Mouse (Mus musculus) intestine, embryonic 16.5 days (tissue): ENCODE measurements around the gene Fstl4. TPM values are rescaled to one million over a fixed set of nuclear protein-coding genes. Genes with fewer than 3 reads are reported as not detected.

Experiments
- ATAC-seq: fragments of 200-750 bp; cut with Nextera tagmentation; 2 replicates; pipeline ENCODE4 v1.8.0; 2017; ENCODE audit warnings: moderate TSS enrichment, moderate library complexity
- H3K27ac ChIP-seq: fragments of 300-500 bp; sonication (generic); 2 replicates; pipeline ENCODE4 v1.5.1; 2014; ENCODE audit warnings: mild to moderate bottlenecking, low read length
- H3K27me3 ChIP-seq: fragments of 300-500 bp; sonication (generic); replicated peaks from 2 replicates; pipeline ENCODE4 v1.6.1; 2014; ENCODE audit warnings: low read length, control low read depth, mixed read lengths; ENCODE audit not compliant: control insufficient read depth, insufficient read depth
- H3K36me3 ChIP-seq: fragments of 300-500 bp; sonication (generic); 2 replicates; pipeline ENCODE4 v1.6.1; 2014; ENCODE audit warnings: low read length, control low read depth; ENCODE audit not compliant: control insufficient read depth, insufficient read depth
- H3K4me1 ChIP-seq: fragments of 300-500 bp; sonication (generic); 2 replicates; pipeline ENCODE4 v1.6.1; 2014; ENCODE audit warnings: low read length, control low read depth, mixed read lengths; ENCODE audit not compliant: control insufficient read depth, insufficient read depth
- H3K4me2 ChIP-seq: fragments of 300-500 bp; sonication (generic); 2 replicates; pipeline ENCODE4 v1.6.1; 2014; ENCODE audit warnings: low read depth, low read length, control low read depth
- H3K4me3 ChIP-seq: fragments of 300-500 bp; sonication (generic); 2 replicates; pipeline ENCODE4 v1.5.1; 2014; ENCODE audit warnings: mild to moderate bottlenecking, low read length
- H3K9ac ChIP-seq: fragments of 300-500 bp; sonication (generic); 2 replicates; pipeline ENCODE4 v1.6.1; 2014; ENCODE audit warnings: low read depth, low read length
- H3K9me3 ChIP-seq: fragments of 300-500 bp; sonication (generic); 2 replicates; pipeline ENCODE4 v1.6.1; 2016; ENCODE audit warnings: low read length, control low read depth; ENCODE audit not compliant: control insufficient read depth
- WGBS: fragments of 180-500 bp; shearing (Covaris S2); extraction: QIAGEN DNeasy Blood & Tissue Kit; methylation state at CpG from one replicate; pipeline ENCODE4 v1.1.7; 2014; 5-methylcytosine and 5-hydroxymethylcytosine counted together
- polyA plus RNA-seq: library from polyadenylated mRNA; unstranded; fragments of >200 nt; fragmentation: Nextera tagmentation; extraction: Ambion mirVana; gene quantifications from 2 replicates; pipeline ENCODE4 v1.2.1, GENCODE M21; 2015

Fstl4 gene
- polyA plus RNA-seq, 1 experiment from 2014 or later: 6.1 TPM

DNA sequence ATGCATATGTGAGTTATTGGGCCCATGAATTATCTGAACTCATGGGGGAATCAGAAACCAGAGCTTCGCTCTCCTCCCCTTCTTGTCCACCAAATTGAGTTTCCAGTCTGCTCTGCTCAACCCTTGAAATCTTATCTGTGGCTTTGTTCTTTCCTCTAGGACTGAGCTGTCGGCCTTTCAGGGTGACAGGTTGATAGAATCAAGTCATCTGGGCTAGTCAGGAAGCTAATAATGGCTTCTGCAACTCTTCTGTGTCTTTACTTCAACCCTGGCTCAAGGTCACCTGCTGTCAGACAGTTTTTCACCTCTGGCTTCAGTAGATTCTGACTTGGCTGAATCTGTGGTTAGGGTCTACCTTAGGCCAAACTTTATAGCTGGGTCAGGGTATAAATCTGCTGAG lies 113.2 kb downstream of the Fstl4 start:
- Histone ChIP-seq H3K27me3 (no peaks in the 10 kb centered on the region), H3K27ac (no peak overlapping the region), H3K9me3 (no peaks in the 10 kb centered on the region), H3K36me3 (no peaks in the 10 kb centered on the region), H3K4me1 (peaks cover 3% of the 10 kb centered on the region; the same call in 1 of the 2 replicates), H3K9ac (no peak overlapping the region), H3K4me3 (no peak overlapping the region), H3K4me2 (no peak overlapping the region)
- no peak for ATAC-seq
- WGBS: 60% methylated on average over 2 of the region's 2 CpGs

DNA sequence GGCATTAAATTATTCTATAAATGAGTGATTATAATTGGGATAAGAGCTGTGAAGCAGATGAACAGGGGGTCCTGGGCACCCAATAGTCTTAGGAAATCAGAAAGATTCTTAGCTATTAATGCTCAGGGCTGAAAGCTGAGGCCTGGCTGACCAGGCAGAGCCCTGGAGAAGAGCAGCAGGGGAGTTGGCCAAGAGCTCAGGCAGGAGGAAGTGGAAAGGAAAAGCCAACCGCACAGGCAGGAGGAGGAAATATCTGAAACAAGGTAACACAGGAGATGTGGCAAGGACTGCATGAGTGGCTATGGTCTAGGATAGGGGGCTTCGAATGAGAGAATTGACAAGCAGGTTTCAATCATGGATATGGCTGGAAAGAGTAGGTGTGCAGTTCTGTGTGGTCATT lies 115.5 kb downstream of the Fstl4 start:
- no peaks in the 10 kb centered on the region for H3K27me3 ChIP-seq
- no peak overlapping the region for H3K9ac ChIP-seq
- peaks cover 3% of the 10 kb centered on the region; the same call in 1 of the 2 replicates for H3K4me1 ChIP-seq
- no peak for ATAC-seq
- WGBS: 80% methylated on average over 2 of the region's 2 CpGs
- H3K4me2 ChIP-seq: no peak overlapping the region
- no peak overlapping the region for H3K27ac ChIP-seq
- no peak overlapping the region for H3K4me3 ChIP-seq
- H3K9me3 ChIP-seq: no peaks in the 10 kb centered on the region
- H3K36me3 ChIP-seq: no peaks in the 10 kb centered on the region

DNA sequence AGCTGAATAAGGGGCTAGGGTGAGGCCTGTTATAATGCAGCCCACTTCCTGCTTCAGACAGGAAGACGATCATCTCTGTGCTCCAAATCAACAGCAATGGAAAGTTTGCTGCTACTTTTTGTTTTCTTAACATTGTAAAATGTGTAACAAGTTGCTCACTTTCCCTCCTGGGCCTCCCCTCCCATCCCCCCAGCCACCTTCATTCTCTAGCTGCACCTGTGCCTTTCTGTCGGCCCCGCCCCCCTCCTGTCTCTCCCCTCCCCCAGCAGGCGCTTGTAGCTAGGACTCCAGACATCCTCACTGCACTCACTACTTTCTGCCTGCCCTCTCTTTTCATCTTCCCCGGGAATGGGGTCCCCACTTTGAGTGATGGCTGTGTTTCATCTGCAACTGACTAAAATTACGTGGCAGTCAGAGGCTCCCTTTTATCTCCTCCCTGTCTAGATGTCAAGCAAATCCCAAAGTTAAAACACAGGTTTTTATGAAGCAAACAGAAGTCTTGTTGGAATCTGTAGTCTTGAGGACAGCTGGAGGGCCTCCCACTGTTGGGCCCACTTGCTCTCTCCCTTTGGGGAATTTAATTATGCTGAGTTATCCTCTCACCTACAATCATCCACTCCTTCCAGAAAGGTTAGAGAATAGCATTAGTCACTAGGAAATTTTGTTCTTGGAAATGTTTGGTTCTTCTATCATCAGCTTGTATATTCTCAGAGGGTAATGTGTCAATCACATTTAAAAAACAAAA lies 122.3 kb downstream of the Fstl4 start:
- H3K9me3 ChIP-seq: no peaks in the 10 kb centered on the region
- no peak overlapping the region for H3K9ac ChIP-seq
- WGBS: 26% methylated on average over 6 of the region's 6 CpGs
- no peak overlapping the region for H3K4me3 ChIP-seq
- H3K27me3 ChIP-seq: no peaks in the 10 kb centered on the region
- ATAC-seq: no peak
- no peak overlapping the region for H3K4me2 ChIP-seq
- no peaks in the 10 kb centered on the region for H3K4me1 ChIP-seq
- H3K36me3 ChIP-seq: no peaks in the 10 kb centered on the region
- no peak overlapping the region for H3K27ac ChIP-seq

DNA sequence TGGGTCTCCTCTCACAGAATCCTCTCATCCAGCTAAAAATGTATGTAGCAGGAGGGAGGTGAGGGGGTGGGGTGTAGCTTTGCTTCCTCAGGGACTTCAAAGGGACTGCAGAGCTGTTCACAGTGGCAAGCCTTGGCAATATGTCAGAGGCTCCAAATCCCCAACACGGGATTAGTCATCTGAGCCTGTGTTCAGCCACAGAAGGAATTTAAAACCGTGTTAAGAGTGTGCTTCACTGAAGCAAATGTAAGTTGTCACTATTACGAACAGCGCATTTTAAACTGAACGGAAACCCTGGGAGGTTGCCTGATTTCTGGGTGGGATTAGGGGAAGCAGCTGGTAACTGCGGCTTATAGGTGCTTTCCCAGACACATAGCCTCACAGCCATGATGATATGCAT lies 123.7 kb downstream of the Fstl4 start:
- H3K4me3 ChIP-seq: no peak overlapping the region
- H3K27ac ChIP-seq: no peak overlapping the region
- H3K27me3 ChIP-seq: no peaks in the 10 kb centered on the region
- H3K4me2 ChIP-seq: no peak overlapping the region
- 27% methylated on average over 6 of the region's 6 CpGs for WGBS
- ATAC-seq: no peak
- no peaks in the 10 kb centered on the region for H3K4me1 ChIP-seq
- no peak overlapping the region for H3K9ac ChIP-seq
- no peaks in the 10 kb centered on the region for H3K9me3 ChIP-seq
- no peaks in the 10 kb centered on the region for H3K36me3 ChIP-seq

DNA sequence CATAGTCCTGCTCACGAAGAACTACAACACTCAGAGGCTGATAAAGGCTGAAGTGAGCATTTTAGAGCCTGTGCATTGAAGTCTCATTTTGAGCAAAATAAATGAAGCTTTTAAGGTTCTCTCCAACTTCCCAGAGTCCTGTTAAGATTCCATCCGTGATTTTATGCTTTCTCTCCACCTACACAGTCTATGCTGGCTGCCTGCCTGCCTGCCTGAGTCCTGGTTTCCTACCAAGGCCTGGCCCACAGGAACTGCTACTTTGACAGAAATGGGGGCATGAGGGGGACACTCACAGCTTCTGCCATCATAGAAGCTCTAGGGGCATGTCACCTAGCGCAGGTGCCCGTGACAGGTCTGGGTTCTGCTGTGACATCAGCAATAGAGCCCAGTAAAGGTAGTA lies 125.1 kb downstream of the Fstl4 start:
- no peak overlapping the region for H3K4me3 ChIP-seq
- H3K9me3 ChIP-seq: no peaks in the 10 kb centered on the region
- H3K27me3 ChIP-seq: no peaks in the 10 kb centered on the region
- WGBS: 73% methylated on average over 4 of the region's 4 CpGs
- H3K9ac ChIP-seq: no peak overlapping the region
- H3K27ac ChIP-seq: no peak overlapping the region
- H3K4me2 ChIP-seq: no peak overlapping the region
- no peaks in the 10 kb centered on the region for H3K4me1 ChIP-seq
- H3K36me3 ChIP-seq: no peaks in the 10 kb centered on the region
- no peak for ATAC-seq

DNA sequence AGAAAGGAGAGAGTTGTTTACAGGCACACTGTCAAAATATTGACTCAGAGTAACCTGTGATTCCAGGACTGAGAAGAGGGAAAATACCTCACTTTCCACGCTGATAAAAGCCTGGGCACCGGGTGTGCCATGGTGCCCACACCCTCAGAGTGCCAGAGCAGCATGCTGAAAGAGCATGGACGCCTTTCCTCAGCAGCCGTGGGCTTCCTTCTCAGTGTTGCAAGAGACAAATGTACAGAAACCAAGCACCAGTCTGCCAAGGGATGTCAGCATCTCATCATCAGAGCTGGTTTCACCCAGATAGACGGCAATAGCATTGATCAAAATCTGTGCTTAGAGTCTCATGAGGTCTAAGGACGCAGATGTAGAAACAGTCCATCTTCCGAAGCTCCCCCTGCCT lies 125.7 kb downstream of the Fstl4 start:
- H3K4me3 ChIP-seq: no peak overlapping the region
- H3K4me2 ChIP-seq: no peak overlapping the region
- no peaks in the 10 kb centered on the region for H3K27me3 ChIP-seq
- no peaks in the 10 kb centered on the region for H3K36me3 ChIP-seq
- H3K27ac ChIP-seq: no peak overlapping the region
- H3K9me3 ChIP-seq: no peaks in the 10 kb centered on the region
- no peak for ATAC-seq
- H3K9ac ChIP-seq: no peak overlapping the region
- WGBS: 49% methylated on average over 7 of the region's 7 CpGs
- H3K4me1 ChIP-seq: no peaks in the 10 kb centered on the region

DNA sequence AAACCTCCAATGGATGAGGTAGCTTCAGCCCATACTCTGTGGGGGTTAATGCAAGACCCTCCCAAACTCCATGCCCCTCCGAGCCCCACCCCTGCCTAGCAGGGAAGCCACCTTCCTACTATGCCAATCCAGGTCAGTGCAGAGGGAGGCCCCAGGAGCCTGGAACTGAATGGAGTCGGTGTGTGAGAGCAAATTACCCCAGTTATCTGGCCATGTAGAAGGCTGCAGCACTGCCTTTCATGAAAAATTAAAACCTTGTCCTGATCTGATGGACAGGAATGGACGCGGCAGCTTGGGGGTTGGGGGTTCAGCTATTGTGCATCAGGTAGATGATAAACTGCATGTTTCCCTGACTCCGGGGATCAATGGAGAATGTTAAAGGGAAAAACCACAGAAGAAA lies 139.7 kb downstream of the Fstl4 start:
- no peak for ATAC-seq
- no peaks in the 10 kb centered on the region for H3K4me1 ChIP-seq
- no peaks in the 10 kb centered on the region for H3K36me3 ChIP-seq
- H3K27ac ChIP-seq: no peak overlapping the region
- WGBS: 80% methylated on average over 5 of the region's 5 CpGs
- H3K27me3 ChIP-seq: no peaks in the 10 kb centered on the region; the same call in 1 of the 2 replicates
- no peak overlapping the region for H3K4me2 ChIP-seq
- H3K9ac ChIP-seq: no peak overlapping the region
- no peak overlapping the region for H3K4me3 ChIP-seq
- H3K9me3 ChIP-seq: no peaks in the 10 kb centered on the region

DNA sequence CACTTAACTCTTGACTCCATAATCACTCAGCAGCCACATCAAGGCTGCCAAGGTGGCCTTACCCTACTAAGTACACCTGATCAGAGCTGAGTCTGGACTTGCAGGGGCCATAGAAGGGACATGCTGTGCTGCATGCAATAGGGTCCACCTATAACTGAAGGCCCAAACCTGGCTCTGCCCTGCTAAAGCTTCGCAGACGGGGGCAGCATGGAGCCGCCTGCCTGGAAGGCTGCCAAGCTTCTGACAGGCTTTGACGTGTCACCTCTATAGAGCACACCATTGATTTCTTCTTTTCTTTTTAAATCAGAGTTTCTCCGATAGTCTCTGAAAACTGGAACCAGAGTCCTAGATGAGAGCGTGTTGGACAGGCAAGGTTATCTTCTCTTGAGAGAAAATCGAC lies 146.4 kb downstream of the Fstl4 start:
- 63% methylated on average over 7 of the region's 7 CpGs for WGBS
- no peak overlapping the region for H3K4me2 ChIP-seq
- H3K36me3 ChIP-seq: no peaks in the 10 kb centered on the region
- H3K27me3 ChIP-seq: no peaks in the 10 kb centered on the region
- H3K9me3 ChIP-seq: no peaks in the 10 kb centered on the region
- no peaks in the 10 kb centered on the region for H3K4me1 ChIP-seq
- H3K9ac ChIP-seq: no peak overlapping the region
- no peak for ATAC-seq
- no peak overlapping the region for H3K27ac ChIP-seq
- no peak overlapping the region for H3K4me3 ChIP-seq

DNA sequence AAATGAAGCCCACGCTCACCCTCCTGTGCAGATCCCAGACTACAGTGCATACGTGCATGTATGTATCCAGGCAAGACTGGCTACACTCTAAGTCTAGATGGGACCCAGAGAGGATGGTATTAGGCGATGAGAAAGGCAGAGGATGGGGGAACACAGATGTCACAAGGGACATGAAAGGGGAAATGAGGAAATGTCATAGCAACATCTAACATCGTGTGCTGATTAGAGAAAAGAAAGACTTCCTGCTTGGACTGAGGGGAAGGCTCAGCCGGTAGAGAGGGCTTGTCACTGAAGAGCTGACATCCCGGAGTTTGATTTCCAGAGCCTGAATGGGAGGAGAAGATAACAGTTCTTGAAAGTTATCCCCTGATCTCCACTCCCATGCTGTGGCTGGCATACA lies 150.0 kb downstream of the Fstl4 start:
- no peaks in the 10 kb centered on the region for H3K4me1 ChIP-seq
- H3K4me3 ChIP-seq: no peak overlapping the region
- H3K9me3 ChIP-seq: no peaks in the 10 kb centered on the region
- no peak overlapping the region for H3K4me2 ChIP-seq
- no peak for ATAC-seq
- no peaks in the 10 kb centered on the region for H3K36me3 ChIP-seq
- WGBS: 68% methylated on average over 6 of the region's 6 CpGs
- no peak overlapping the region for H3K9ac ChIP-seq
- H3K27ac ChIP-seq: no peak overlapping the region
- no peaks in the 10 kb centered on the region for H3K27me3 ChIP-seq

DNA sequence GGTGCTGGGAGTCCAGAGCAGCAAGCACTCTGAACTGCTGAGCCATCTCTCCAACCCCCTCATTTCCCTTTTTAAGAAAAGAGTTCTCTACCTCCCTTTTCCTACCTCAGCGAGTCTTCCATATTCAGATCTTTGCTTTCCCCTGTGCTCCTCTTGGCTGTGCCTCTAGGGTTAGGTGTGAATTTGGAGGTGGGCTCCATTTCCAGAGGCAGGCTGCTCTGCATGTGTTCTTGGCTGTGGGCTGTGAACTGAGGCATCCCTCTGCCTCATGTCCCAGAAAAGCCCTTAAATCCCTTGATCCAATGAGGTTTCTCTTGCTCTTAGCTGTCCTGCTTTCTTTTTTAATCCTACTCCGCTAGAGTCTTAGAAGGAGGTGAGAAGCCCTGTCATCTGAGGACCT lies 151.2 kb downstream of the Fstl4 start:
- Histone ChIP-seq H3K4me1 (no peaks in the 10 kb centered on the region), H3K4me2 (no peak overlapping the region), H3K27ac (no peak overlapping the region), H3K9me3 (no peaks in the 10 kb centered on the region), H3K36me3 (no peaks in the 10 kb centered on the region), H3K9ac (no peak overlapping the region), H3K4me3 (no peak overlapping the region), H3K27me3 (no peaks in the 10 kb centered on the region)
- WGBS: 81% methylated on average over 2 of the region's 2 CpGs
- ATAC-seq: no peak
